Mouse (Mus musculus): Measurements from ENCODE around the gene Clstn1.

GRCm38 (mm10) chr4:149690828-149691280, 104.6 kb downstream of the Clstn1 start:
- TF ChIP-seq POLR2A (IDR thresholded peaks at IDR 0.05; ENCODE audit: low read depth, low read length): no peak
- no peak for TF ChIP-seq CTCF (IDR thresholded peaks at IDR 0.05; ENCODE audit: extremely low read depth, insufficient read depth, insufficient read length, insufficient replicate concordance)
